Mouse (Mus musculus) hindlimb bud, embryonic 11.5 days (tissue): Measurements from ENCODE around the gene Dpp6.

Experiments used
- DNase-seq: peaks from one replicate; pipeline ENCODE4 v3.0.0-alpha.2; 2012; ENCODE audit warnings: low read depth, low spot score; ENCODE audit errors: extremely low spot score

Gene Dpp6

GRCm38 (mm10) chr5:27271336-27271735 lies 454.3 kb downstream of the Dpp6 start:
- no peak for DNase-seq

GRCm38 (mm10) chr5:27274781-27275395 lies 457.9 kb downstream of the Dpp6 start:
- no peak for DNase-seq

GRCm38 (mm10) chr5:27275871-27276270 lies 458.9 kb downstream of the Dpp6 start:
- DNase-seq: no peak

GRCm38 (mm10) chr5:27278120-27278645 lies 461.2 kb downstream of the Dpp6 start:
- DNase-seq: no peak

- no peak for DNase-seq
Observed at GRCm38 (mm10) chr5:27286876-27287275, 469.9 kb downstream of the Dpp6 start.

- no peak for DNase-seq
Observed at GRCm38 (mm10) chr5:27291378-27291777, 474.4 kb downstream of the Dpp6 start.

- DNase-seq: no peak
Observed at GRCm38 (mm10) chr5:27292236-27292635, 475.2 kb downstream of the Dpp6 start.

GRCm38 (mm10) chr5:27304115-27304514 lies 487.1 kb downstream of the Dpp6 start:
- DNase-seq: no peak

- no peak for DNase-seq
Observed at GRCm38 (mm10) chr5:27306497-27307152, 489.6 kb downstream of the Dpp6 start.

- no peak for DNase-seq
Observed at GRCm38 (mm10) chr5:27310217-27310616, 493.2 kb downstream of the Dpp6 start.

GRCm38 (mm10) chr5:27316674-27317073 lies 499.7 kb downstream of the Dpp6 start:
- DNase-seq: no peak

- no peak for DNase-seq
Observed at GRCm38 (mm10) chr5:27317264-27317663, 500.3 kb downstream of the Dpp6 start.

- no peak for DNase-seq
Observed at GRCm38 (mm10) chr5:27317832-27318231, 500.8 kb downstream of the Dpp6 start.

GRCm38 (mm10) chr5:27319731-27320130 lies 502.7 kb downstream of the Dpp6 start:
- DNase-seq: no peak

- no peak for DNase-seq
Observed at GRCm38 (mm10) chr5:27322895-27323792, 506.1 kb downstream of the Dpp6 start.

- no peak for DNase-seq
Observed at GRCm38 (mm10) chr5:27324346-27324928, 507.4 kb downstream of the Dpp6 start.

- no peak for DNase-seq
Observed at GRCm38 (mm10) chr5:27336698-27337097, 519.7 kb downstream of the Dpp6 start.

- no peak for DNase-seq
Observed at GRCm38 (mm10) chr5:27339196-27340030, 522.4 kb downstream of the Dpp6 start.

GRCm38 (mm10) chr5:27342276-27342675 lies 525.3 kb downstream of the Dpp6 start:
- DNase-seq: no peak

- DNase-seq: no peak
Observed at GRCm38 (mm10) chr5:27343626-27344025, 526.6 kb downstream of the Dpp6 start.
